ENCODE assay signal across 9 mouse cellular contexts in genomic region chr9:123923146-123923991, GRCm38 (mm10). TPM values are rescaled to one million over a fixed set of nuclear protein-coding genes. Genes with fewer than 3 reads are reported as not detected.
A peak's percentile ranks its signal among the peaks of the same experiment; 100 is the strongest.
DNase-seq lines count a peak whose midpoint lies in the region; ATAC-seq and TF ChIP-seq lines count a peak whose summit lies in the region.
"Had no signal": no experiment of that assay in that cellular context is flagged by ENCODE, and none has a peak within 500 bp of the region (broad histone marks: within the 10 kb centered on the region; RNA-seq: fewer than 3 reads in every experiment).

No protein-coding gene starts in this region.

- peak overlapping the region; percentile 38 for H3K4me3 ChIP-seq in C2C12 (ENCODE audit: insufficient read depth, poor library complexity, severe bottlenecking)
- peak overlapping the region; percentile 33 for H3K4me3 ChIP-seq in kidney, embryonic 14.5 days (ENCODE audit: low read length)
- H3K4me3 ChIP-seq in lung, embryonic 16.5 days (ENCODE audit: low read length) = peak overlapping the region; percentile 49

- peak overlapping the region; percentile 71 for H3K4me2 ChIP-seq in kidney, embryonic 14.5 days (replicated peaks; ENCODE audit: low read depth, low read length)
- peak overlapping the region; percentile 83 for H3K4me2 ChIP-seq in lung, embryonic 16.5 days (ENCODE audit: low read depth, low read length)

- H3K27me3 ChIP-seq in C2C12 (ENCODE audit: control insufficient read depth, insufficient read depth, insufficient read length) = no peaks in the 10 kb centered on the region
- H3K27me3 ChIP-seq in kidney, embryonic 14.5 days (ENCODE audit: control insufficient read depth, insufficient read depth, low read length) = no peaks in the 10 kb centered on the region
- H3K27me3 ChIP-seq in lung, embryonic 16.5 days (ENCODE audit: control insufficient read depth, insufficient read depth, low read depth, low read length) = no peaks in the 10 kb centered on the region

- no peaks in the 10 kb centered on the region for H3K79me3 ChIP-seq in C2C12 (ENCODE audit: low read depth)

- no peak overlapping the region for H3K27ac ChIP-seq in kidney, embryonic 14.5 days (ENCODE audit: low read depth, low read length)
- no peak overlapping the region for H3K27ac ChIP-seq in lung, embryonic 16.5 days (ENCODE audit: low read length)

- no peak for TF ChIP-seq CTCF in C2C12 (IDR thresholded peaks at IDR 0.05; ENCODE audit: control insufficient read depth, insufficient read depth, insufficient read length)

- no peaks in the 10 kb centered on the region for H3K4me1 ChIP-seq in kidney, embryonic 14.5 days (ENCODE audit: control insufficient read depth, insufficient read depth, low read length)
- peaks cover 2% of the 10 kb centered on the region; the same call in 1 of the 2 replicates for H3K4me1 ChIP-seq in lung, embryonic 16.5 days (replicated peaks; ENCODE audit: control insufficient read depth, insufficient read depth, low read length)

- peak overlapping the region; percentile 75 for H3ac ChIP-seq in C2C12 (ENCODE audit: control insufficient read depth, insufficient read length, low read depth)

- peak overlapping the region; percentile 45; the same call in 1 of the 2 replicates for H3K9ac ChIP-seq in kidney, embryonic 14.5 days (ENCODE audit: low read depth, low read length)
- peak overlapping the region; percentile 56 for H3K9ac ChIP-seq in lung, embryonic 16.5 days (ENCODE audit: low read length)

- DNase-seq in 3T3-L1 (ENCODE audit: low read depth, low spot score) = peak; percentile 55
- DNase-seq in cerebellum, postnatal 36 days = peak; percentile 15 to 42
- peak; percentile 51 for DNase-seq in retina, embryonic 14.5 days (ENCODE audit: low spot score)
- peak; percentile 18 for DNase-seq in yolk sac, embryonic 10.5 days (ENCODE audit: low spot score)

- no peaks in the 10 kb centered on the region for H3K79me2 ChIP-seq in C2C12 (ENCODE audit: control insufficient read depth, insufficient read depth)

- ATAC-seq in granulocyte monocyte progenitor cell, adult 5-6 weeks (replicated peaks; ENCODE audit: poor library complexity, severe bottlenecking) = peak; percentile 15
- peak; percentile 2 for ATAC-seq in kidney, embryonic 14.5 days (ENCODE audit: low FRiP score, low TSS enrichment)
- ATAC-seq in lung, embryonic 16.5 days (ENCODE audit: low read depth) = peak; percentile 1; the same call in 1 of the 2 replicates

- H3K36me3 ChIP-seq in C2C12 (ENCODE audit: control insufficient read depth, insufficient read depth) = no peaks in the 10 kb centered on the region
- no peaks in the 10 kb centered on the region for H3K36me3 ChIP-seq in kidney, embryonic 14.5 days (ENCODE audit: control insufficient read depth, insufficient read depth, low read length)
- no peaks in the 10 kb centered on the region for H3K36me3 ChIP-seq in lung, embryonic 16.5 days (ENCODE audit: control insufficient read depth, insufficient read depth, low read length)

- 0% methylated on average over 51 of the region's 53 CpGs for WGBS in kidney, embryonic 14.5 days
- WGBS in lung, embryonic 16.5 days = under 1% methylated on average over 43 of the region's 53 CpGs

- no peaks in the 10 kb centered on the region for H3K9me3 ChIP-seq in kidney, embryonic 14.5 days (ENCODE audit: control insufficient read depth, low read length)
- H3K9me3 ChIP-seq in lung, embryonic 16.5 days (ENCODE audit: control insufficient read depth, low read length) = no peaks in the 10 kb centered on the region

TF ChIP-seq in C2C12, 6 proteins besides CTCF, POLR2A, EP300 and RAD21:
- no peak for TF ChIP-seq MAX (IDR thresholded peaks at IDR 0.05)
- TF ChIP-seq MYOG (IDR thresholded peaks at IDR 0.05; ENCODE audit: control insufficient read depth, extremely low read depth, insufficient read length) = no peak
- TF ChIP-seq CEBPB (IDR thresholded peaks at IDR 0.05; ENCODE audit: low read depth) = no peak
- no peak for TF ChIP-seq FOSL1 (IDR thresholded peaks at IDR 0.05; ENCODE audit: insufficient read depth, low read length, poor library complexity, severe bottlenecking)
- TF ChIP-seq MYOD1 (IDR thresholded peaks at IDR 0.05; ENCODE audit: control insufficient read depth, insufficient read length, low read depth) = no peak
- TF ChIP-seq USF1 (IDR thresholded peaks at IDR 0.05; ENCODE audit: low read depth) = no peak

RNA-seq across cellular contexts. Expression of gene Ccr1, which starts 45.1 kb away (rescaled TPM):
- polyA plus RNA-seq in C2C12 (2012; fragmentation: generic; extraction: Trizol) = 0.13 TPM
- total RNA-seq in granulocyte monocyte progenitor cell, adult 5-6 weeks (2014; fragmentation: Nextera tagmentation) = 2.1 and 3.8 TPM in 2 replicates
- 4.7 and 5.6 TPM in 2 replicates for total RNA-seq in granulocyte monocyte progenitor cell, adult 5-6 weeks (2017)
- polyA plus RNA-seq in kidney, embryonic 14.5 days (2014; fragmentation: Nextera tagmentation; extraction: Ambion mirVana) = 1.8 and 2.9 TPM in 2 replicates
- polyA plus RNA-seq in lung, embryonic 16.5 days (2015; fragmentation: Nextera tagmentation; extraction: Ambion mirVana) = 4.0 and 4.5 TPM in 2 replicates

RNA-seq across cellular contexts. Expression of gene Ccr1l1, which starts 54.8 kb away (rescaled TPM):
- not detected for polyA plus RNA-seq in C2C12 (2012; fragmentation: generic; extraction: Trizol)
- not detected in 2 replicates for total RNA-seq in granulocyte monocyte progenitor cell, adult 5-6 weeks (2014; fragmentation: Nextera tagmentation)
- total RNA-seq in granulocyte monocyte progenitor cell, adult 5-6 weeks (2017) = not detected in 2 replicates
- not detected in 2 replicates for polyA plus RNA-seq in kidney, embryonic 14.5 days (2014; fragmentation: Nextera tagmentation; extraction: Ambion mirVana)
- not detected in 2 replicates for polyA plus RNA-seq in lung, embryonic 16.5 days (2015; fragmentation: Nextera tagmentation; extraction: Ambion mirVana)
- total RNA-seq: gastrocnemius, postnatal 36 days had no signal
